Mouse (Mus musculus) testis, adult 2 months (tissue): ENCODE measurements at regions not wholly inside any gene's neighbourhood (a gene's known extent, or its start where the extent isn't known, plus 50 kb on each side); places are given as distances from the start of the nearest gene placed in this dataset.

Experiments
- CTCF ChIP-seq: fragments of 200-500 bp; IDR thresholded peaks from 2 replicates; pipeline ENCODE4 v1.5.1; 2012; ENCODE audit warnings: low read depth, mild to moderate bottlenecking, inconsistent platforms, low read length, moderate library complexity; ENCODE audit not compliant: control insufficient read depth, insufficient read depth, insufficient replicate concordance
- POLR2A ChIP-seq: fragments of 200-500 bp; IDR thresholded peaks from 2 replicates; pipeline ENCODE4 v1.6.1; 2012; ENCODE audit warnings: low read depth, mild to moderate bottlenecking, inconsistent platforms, low read length, moderate library complexity; ENCODE audit not compliant: control insufficient read depth

- TF ChIP-seq CTCF (no peak), POLR2A (no peak)
Observed at GRCm38 (mm10) chr13:42617225-42617624, 63.2 kb upstream of the Phactr1 start.
